Mouse (Mus musculus): ENCODE results near the gene Irf4.

Gene Irf4

DNA sequence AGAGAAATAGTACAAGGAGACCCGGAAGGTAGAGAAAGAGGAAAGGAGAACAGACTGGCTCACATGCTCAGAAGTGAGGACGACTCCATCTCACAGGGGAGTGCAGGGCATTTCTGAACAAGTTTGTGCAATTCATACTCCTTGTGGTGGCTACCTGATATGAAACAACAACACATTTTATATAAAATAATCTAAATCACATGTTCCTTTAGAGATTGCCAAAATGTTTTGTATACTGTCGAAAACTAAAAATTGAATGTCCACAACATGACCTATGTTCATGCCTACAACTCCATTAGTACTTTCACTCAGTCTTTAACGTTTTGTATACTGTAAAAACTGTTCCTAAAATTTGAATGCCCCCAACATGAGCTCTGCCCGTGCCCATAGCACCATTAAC lies 7.9 kb upstream of the Irf4 start:
- no peak for DNase-seq

DNA sequence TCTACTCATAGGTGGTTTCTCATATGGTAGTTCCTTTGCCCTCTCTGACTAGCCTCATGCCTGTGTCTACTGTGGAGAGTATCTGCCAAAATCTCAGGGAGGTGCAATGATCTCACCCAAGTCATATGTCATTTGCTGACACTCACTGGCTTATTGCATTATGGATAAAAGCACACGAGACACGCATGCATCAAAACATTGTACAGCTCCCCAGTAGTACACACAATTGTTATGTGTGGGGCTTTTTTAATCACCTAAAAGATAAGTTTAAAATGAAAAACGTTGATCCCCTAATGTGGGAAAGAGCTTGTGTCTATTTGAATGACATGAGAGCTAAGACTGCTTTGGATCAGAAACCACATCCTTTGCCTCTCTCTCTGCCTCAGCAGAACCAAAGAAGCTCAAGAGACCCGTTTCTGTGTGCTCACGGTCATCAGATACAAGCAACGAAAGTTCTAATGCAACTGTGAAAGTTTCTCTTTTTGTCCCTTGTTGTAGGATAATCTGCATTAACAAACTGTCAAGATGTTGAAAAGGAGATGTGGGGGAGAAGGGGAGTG lies 6.5 kb upstream of the Irf4 start:
- no peak for DNase-seq

DNA sequence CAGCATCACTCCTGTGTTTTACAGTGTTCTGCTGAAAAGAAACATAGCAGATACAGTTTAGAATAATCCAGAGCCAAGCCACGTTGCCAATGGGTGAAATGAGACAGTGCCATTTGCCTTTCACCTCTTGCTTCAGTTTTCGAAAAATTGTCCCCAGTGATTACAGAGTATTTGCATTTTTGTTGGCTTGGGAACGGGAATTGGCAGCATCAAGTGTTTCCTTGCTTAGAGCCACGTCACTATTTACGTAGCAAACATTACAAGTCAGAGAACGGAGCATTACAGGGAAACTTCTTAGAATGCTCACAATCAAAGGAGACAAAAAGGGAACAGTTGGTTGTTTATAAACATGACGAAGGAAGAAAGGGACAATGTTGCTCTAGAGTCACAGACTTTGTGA lies 3.9 kb upstream of the Irf4 start:
- no peak for DNase-seq

DNA sequence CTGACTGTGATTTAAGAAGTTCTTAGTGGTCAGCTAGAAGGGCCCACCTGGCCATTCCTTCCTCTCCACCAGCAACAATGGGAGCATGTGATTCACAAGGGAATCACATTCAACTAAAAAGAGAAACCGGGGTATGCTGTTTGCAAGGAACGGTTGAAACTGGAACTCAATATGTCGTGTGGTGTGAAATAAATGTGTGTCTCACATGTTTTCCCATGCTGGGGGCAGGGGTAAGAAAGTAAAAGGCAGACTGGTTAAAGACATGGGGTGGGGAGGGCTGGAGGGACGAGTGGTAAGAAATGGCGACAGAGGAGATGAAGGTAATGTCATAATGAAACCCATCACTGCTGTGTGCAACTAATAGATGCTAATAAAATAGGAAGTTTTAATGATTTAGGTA lies 2.0 kb upstream of the Irf4 start:
- DNase-seq, result no peak

DNA sequence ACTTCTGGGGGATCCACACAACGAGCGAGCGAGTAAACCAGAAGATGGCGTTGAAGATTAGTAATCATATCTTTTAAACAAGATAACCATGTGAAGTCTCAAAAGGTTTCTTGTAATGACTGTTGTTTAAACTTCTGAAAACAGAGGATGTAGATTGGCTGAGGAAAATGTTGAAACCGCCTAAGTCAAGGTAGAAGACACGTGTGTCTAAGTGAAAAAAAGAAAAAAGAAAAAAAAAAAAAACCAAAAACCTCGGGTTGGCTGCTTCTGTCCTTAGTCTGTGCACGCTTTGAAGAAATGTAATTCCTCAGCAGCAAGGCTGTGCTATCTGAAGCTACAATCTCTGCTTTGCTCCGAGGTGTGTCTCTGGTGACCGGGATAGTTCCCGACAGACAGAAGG lies 1.5 kb upstream of the Irf4 start:
- no peak for DNase-seq

DNA sequence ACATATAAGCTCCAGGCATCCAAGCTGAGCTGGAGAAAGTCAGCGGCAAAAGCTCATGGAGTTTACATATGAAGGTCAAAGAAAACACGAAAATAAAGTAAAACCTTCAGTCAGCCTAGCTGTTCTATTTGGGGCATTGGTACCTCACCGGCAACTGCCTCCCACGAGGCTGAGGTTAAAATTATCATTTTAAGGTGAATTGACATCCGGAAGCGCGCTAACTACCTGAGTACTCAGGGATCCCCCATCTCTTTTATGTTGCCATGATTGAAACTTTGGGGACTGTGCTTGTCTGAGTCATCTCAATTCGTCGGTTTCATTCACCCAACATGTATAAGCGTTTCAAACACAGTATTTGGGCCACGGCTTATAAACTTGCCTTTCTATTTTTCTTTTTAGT lies 705 bp upstream of the Irf4 start:
- DNase-seq, result no peak

DNA sequence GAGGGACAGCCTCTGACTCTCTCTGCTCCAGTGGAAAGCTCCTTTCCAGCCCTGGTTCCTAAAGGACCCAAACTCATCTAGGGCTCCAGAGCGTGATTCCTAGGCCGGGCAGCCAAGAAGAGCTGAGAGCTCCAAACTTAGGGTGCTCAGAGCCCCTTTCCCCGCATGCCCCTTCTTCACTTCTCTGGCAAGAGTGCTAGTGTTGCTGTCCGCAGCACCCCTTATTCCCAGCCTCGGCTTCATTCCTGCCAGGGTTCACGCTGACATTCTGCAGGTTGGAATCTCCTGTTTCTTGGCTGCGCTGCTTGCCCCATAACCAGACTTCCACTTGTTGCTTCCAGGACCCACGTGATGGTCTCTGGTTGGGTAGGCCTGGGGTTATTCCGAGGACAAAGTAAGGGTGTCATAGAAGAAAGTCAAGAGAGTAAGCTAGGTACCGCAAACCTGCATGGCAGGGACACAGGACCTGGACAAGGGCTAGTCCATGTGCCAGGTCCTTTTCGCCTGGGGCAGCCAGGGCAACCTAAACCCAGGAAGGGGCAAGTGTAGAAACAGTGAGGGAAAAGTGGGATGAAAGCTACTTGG lies 623 bp downstream of the Irf4 start:
- DNase-seq, result no peak

DNA sequence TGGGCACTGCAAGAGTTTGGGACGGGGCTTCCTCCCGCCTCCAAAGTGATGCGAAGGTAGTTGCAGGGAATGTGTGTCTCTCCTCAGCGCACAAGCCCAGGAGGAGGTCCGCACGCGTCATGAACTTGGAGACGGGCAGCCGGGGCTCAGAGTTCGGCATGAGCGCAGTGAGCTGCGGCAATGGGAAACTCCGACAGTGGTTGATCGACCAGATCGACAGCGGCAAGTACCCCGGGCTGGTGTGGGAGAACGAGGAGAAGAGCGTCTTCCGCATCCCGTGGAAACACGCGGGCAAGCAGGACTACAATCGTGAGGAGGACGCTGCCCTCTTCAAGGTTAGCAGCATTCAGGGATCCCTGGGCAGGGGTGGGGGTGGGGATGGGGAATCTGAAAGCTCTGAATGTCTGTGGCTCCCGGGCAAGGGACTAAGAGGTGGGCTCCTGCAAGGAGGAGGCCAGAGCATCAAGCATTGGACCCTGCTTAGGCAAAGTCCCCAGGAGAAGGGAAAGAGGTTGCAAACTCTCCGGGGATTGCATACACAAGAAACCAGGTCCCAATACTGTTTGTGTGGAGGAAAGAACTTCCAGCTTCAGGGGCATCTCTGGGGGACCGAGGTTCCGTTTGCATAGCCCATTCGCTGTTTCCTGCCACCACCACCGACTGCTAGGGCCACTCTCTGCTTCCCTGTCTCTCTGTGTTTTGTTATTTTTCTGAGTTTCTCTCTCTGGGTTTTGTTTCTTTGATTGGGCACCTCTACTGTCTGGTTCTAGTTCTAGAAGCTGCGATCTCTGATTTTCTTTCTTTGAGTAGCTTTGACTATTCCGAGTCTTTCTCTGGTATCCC lies 1.7 kb downstream of the Irf4 start:
- no peak for DNase-seq

DNA sequence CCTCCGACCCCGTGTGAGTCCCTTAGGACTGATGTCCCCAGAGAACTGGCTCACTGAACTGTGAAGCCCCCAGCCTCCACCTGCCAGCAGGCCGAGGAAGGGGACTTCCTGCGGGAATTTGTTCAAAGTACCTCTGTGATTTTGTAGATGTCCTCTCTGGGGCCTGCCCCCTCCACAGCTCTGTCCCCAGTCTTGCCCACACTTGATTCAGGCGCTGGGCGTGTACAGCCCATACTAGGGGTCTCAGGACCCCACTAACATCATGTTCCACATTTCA lies 2.2 kb downstream of the Irf4 start:
- no peak for DNase-seq

DNA sequence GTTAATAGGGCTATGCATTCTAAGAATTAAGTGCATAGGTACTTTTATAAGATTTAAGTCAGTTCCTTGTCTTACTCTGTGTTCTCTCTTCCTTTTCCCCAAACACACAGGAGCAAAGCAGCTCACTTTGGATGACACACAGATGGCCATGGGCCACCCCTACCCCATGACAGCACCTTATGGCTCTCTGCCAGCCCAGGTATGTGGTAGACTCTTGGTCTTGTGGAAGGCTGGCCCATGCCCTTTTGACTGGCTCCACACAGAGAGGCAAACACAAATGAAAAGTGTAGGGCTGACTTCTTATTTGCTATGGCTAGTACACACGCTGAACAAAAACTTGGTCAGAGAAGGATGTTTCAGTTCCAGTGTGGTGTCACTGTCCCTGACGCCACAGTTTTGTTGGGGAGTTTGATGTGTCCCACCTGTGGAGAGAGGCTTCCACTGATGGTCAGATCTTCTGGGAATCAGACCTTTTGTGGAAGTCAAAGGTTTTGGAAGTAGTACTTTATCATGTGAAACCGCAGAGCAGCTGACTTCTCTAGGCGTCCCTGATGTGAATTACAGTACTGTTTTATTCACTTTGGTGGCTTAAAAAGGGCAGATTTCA lies 3.7 kb downstream of the Irf4 start:
- no peak for DNase-seq

DNA sequence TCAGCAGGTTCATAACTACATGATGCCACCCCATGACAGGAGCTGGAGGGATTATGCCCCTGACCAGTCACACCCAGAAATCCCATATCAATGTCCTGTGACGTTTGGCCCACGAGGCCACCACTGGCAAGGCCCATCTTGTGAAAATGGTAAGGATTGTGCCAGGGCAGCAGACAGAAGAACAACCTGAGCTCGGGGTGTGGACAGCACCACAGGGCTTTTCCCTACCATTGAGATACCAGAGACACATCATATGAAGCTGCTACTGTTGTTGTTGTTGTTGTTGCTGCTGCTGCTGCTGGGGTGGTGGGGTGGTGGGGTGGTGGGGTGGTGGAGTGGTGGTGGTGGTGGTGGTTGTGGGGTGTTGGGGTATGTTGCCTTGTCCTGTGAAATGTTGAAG lies 4.4 kb downstream of the Irf4 start:
- DNase-seq, result no peak

DNA sequence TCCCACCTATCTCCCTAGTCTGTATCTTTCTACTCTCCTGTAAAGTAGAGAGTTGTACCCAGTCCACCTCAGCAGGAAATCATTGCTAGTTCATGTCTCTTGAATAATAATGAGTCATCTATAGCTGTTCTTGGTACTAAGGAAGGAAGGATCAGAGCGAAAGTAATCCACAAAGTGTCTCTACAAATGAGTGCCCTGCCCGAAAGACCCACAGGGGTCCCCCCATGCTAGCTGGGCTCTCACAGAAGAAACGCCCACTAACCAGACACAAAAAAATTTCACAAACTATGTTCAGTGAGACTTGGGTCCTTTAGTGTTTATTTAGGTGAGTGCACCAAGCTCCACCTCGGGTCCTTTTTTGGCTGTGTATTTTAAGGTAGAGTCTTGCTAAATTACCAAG lies 5.0 kb downstream of the Irf4 start:
- DNase-seq, result no peak

DNA sequence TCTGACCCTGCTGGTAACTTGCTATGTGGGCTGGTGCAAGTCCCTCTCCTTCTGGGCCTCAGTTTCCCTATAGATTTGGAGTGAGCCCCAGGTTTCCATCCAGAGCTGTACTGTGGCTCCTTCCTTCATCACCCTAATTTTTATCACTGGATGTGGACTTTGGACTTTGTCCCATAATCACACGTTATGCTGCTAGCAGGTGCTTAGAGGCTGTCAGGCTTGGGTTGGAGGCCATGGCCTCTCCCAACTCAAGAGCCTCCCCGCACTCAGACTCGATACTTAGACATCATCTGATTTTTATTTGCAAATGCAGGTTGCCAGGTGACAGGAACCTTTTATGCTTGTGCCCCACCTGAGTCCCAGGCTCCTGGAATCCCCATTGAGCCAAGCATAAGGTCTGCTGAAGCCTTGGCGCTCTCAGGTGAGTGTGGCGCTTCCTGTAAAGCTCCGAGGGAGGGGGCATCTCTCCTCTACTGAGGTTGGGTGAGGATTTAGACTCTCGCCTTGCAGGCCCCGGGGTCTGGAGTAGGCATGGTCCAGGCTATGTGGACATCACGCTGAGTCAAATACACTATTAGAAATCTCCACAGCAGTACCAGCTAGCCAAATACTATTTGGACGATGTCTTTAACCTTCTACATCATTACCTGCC lies 5.9 kb downstream of the Irf4 start:
- DNase-seq, result no peak

DNA sequence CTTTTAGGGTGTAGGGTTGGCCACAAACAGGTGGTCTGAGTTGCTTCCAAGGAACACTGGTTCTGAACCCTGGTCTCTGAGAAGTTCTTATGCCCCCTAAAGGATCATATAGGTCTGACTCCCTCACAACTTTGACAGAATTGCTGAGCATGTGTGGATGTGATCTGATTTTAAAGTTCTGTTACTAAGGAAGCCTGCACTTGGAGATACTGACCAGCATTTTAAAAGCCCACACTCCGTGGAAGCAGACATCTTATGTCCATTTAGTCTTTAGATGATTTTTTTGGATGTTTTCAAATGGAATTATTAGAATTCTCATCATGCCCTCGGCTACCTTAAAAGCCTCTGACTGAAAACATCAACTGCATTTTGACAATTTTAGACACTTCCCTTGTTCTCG lies 6.6 kb downstream of the Irf4 start:
- no peak for DNase-seq

DNA sequence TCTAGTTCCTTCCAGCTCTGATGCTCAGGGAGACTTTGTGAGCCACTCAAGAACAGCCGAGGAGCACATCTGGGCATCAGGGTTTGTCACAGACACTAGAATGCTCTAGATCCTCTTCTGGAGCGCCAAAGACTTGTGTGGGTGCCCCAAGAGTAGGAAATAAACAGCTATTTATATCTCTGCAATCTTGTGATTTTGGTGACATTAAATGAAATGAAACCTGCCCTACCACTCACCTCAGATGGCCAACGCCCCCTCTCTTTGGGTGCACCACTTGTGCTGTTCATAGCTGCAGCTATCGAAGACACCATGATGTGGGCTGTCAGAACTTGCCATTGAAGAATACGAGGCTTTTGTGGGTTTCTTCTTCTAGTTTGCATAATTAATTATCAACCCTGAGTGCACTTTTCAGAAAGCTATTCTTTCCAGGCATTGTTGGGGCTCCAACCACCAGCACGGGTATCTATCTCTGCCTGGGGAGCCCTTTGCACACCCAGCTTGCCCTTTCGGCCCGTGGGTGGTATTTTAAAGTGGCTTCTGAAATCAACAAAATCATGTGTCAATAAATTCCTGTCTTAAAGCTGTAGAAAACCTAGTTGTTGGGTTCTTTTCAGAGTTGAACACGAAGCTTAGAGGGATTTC lies 7.1 kb downstream of the Irf4 start:
- no peak for DNase-seq

DNA sequence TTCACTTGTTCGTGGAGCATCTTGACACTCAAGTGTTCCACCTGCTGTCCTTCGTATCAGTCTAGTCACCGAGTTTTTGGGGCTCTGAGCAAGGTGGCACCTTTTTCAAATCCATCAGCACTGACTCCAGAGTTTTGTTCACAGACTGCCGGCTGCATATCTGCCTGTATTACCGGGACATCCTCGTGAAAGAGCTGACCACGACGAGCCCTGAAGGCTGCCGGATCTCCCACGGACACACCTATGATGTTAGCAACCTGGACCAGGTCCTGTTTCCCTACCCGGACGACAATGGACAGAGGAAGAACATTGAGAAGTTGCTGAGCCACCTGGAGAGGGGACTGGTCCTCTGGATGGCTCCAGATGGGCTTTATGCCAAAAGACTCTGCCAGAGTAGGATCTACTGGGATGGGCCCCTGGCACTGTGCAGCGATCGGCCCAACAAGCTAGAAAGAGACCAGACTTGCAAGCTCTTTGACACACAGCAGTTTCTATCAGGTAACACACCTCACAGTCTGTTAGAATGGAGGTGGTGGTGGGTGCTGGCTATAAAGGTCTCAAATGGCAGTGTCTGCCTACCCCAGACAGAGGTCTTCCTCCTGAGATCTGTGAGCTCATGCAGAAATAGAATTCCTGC lies 8.4 kb downstream of the Irf4 start:
- DNase-seq, result no peak

DNA sequence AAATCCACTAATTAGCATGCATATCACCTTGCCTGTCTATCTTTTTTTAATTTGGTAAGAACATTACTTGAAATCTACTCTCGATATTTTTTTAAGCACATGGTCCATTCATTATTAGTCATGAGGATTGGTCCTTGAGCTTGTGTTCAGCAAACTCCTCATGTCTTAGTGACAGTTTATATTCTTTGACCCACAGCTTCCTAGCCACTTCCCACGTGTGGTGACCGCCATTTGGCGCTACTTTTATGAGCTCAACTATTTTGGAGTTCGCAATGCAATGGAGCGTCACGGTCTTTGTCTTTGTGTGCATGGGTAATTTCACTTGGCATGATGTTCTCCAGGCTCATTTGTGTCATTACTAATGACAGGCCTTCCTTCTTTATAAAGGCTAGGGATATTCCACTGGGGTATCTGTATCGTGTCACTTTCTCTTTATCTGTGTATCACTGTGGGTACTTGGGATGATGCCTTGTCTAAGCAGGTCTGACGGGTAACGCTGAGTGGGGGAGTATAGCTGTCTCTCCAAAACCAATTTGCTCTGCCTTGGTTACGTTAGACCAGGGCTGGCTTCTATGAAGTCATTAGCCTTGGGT lies 9.9 kb downstream of the Irf4 start:
- DNase-seq, result no peak

DNA sequence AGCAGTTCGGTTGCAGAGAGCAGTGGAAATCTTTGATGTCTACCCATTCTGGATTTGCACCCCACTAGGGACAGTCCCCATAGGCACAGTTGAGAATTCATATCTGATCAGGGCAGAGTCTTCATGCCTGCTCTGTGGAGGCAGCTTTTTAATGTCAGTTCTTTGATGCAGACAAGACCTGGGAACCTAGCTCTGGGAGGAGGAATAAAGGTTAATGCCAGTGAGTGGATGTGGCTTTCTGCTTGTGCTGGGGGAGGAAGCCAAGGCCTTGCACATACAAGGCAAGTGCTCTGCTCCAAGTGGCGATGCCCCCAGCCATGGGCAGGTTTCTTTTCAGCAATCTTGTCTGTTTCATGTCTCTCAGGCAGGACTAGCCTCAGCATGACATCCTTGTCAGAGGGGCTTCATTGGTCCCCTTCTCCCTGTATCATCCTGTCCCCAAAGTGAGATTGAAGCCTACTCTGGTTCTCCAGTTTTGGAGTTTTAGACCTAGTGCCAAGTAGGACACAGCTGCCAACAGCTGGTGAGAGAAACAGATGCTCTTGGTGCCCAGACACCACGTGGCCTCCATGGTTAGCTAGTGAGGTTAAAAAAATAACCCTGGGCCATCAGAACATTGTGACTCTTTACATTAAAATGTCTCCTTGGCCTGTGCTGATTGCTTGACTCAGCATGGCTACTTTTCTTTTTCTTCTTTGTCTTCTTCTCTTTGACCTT lies 11.5 kb downstream of the Irf4 start:
- DNase-seq, result no peak

DNA sequence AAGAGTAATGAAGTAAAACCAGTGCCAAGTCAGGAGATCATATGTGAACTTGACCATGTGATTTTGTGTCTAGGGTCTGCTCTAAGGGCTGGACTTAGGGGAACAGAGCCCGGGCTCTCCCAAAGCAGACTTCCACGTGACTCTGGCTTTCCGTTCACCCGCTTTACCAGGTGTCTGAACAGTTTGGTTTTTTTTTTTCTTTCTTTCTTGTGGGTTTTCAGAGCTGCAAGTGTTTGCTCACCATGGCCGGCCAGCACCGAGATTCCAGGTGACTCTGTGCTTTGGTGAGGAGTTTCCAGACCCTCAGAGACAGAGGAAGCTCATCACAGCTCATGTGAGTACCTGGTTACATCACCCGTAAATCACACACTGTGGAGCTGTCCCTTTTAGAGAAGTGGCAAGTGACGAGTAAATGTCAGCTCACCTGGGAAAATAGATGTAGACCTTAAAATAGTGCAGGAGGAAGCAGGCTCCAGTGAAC lies 12.2 kb downstream of the Irf4 start:
- no peak for DNase-seq

DNA sequence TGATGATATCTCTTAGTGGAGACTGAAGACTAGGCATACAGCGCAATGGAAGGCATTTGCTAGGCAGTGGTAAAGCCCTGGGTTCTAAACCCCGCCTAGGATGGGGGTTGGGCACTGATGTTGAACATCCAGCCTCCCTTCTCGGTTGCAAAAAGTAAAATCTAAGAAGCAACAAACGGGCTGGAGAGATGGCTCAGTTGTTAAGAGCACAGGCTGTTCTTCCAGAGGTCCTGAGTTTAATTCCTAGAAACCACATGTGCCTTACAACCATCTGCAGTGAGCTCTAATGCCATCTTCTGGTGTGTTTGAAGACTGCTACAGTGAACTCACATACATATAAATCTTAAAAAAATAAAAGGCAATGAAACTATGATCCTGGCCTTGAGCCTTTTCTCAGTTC lies 13.2 kb downstream of the Irf4 start:
- no peak for DNase-seq

DNA sequence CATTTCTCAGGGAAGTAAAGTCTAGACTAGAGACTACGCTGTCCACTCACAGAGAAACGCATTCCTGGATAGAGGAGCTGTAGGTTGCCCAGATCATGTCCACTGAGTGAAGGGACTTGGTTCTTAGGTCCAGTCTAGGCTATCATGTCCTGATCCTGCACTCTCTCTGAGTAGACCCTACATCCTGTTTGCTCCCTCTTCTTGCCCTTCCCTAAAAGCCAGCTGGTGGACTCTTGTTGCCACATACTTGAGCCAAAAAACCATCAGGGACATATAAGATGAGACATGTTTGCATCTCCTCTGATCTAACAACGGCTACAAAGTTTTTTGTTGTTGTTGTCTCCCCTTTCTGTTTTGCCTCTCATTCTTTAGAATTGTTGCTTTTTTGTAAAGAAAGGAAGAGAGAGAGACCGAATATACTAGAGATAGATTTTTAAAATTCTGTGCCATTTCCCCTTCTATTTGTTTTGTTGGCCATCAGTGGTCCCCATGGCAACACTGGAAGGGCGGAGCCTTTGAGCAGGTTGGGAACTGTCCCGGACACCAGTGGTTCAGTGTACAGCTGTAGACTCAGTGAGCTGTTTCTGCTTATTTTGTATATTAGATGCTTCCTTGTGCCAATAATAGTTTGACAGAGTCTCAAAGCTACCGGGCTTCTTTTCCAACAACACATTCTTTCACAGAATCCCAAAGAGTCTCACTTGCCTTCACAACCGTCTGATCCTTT lies 15.2 kb downstream of the Irf4 start:
- DNase-seq, result no peak

Data from cerebellum, adult 9-10 months (tissue).